Mouse (Mus musculus) heart, embryonic 16.5 days (tissue): ENCODE results near the gene Naa15. TPM values are rescaled to one million over a fixed set of nuclear protein-coding genes. Genes with fewer than 3 reads are reported as not detected.

Experiments
- ATAC-seq: fragments of 200-750 bp; cut with Nextera tagmentation; replicated peaks from 2 replicates; pipeline ENCODE4 v1.8.0; 2017; ENCODE audit warnings: moderate number of reproducible peaks; ENCODE audit not compliant: insufficient read depth, low FRiP score; ENCODE audit errors: extremely low read depth
- H3K27ac ChIP-seq: fragments of 300-500 bp; sonication (generic); 2 replicates; pipeline ENCODE4 v1.5.1; 2014; ENCODE audit warnings: mild to moderate bottlenecking, low read length, control low read depth, moderate library complexity
- H3K27me3 ChIP-seq: fragments of 300-500 bp; sonication (generic); 2 replicates; pipeline ENCODE4 v1.6.1; 2014; ENCODE audit warnings: low read length, mixed read lengths; ENCODE audit not compliant: control insufficient read depth, insufficient read depth
- H3K36me3 ChIP-seq: fragments of 300-500 bp; sonication (generic); 2 replicates; pipeline ENCODE4 v1.6.1; 2014; ENCODE audit not compliant: control insufficient read depth, insufficient read depth
- H3K4me1 ChIP-seq: fragments of 300-500 bp; sonication (generic); 2 replicates; pipeline ENCODE4 v1.6.1; 2014; ENCODE audit warnings: low read length, mixed read lengths; ENCODE audit not compliant: control insufficient read depth, insufficient read depth
- H3K4me2 ChIP-seq: fragments of 300-500 bp; sonication (generic); 2 replicates; pipeline ENCODE4 v1.6.1; 2014; ENCODE audit warnings: low read depth, mild to moderate bottlenecking, control low read depth, low read length
- H3K4me3 ChIP-seq: fragments of 300-500 bp; sonication (generic); 2 replicates; pipeline ENCODE4 v1.5.1; 2014; ENCODE audit warnings: mild to moderate bottlenecking, control low read depth, low read length
- H3K9ac ChIP-seq: fragments of 300-500 bp; sonication (generic); 2 replicates; pipeline ENCODE4 v1.6.1; 2014; ENCODE audit warnings: low read length, control low read depth
- H3K9me3 ChIP-seq: fragments of 300-500 bp; sonication (generic); replicated peaks from 2 replicates; pipeline ENCODE4 v1.6.1; 2016; ENCODE audit warnings: low read length; ENCODE audit not compliant: control insufficient read depth
- WGBS: fragments of 180-500 bp; shearing (Covaris S2); extraction: QIAGEN DNeasy Blood & Tissue Kit; methylation state at CpG from one replicate; pipeline ENCODE4 v1.1.7; 2014; 5-methylcytosine and 5-hydroxymethylcytosine counted together
- polyA plus RNA-seq: library from polyadenylated mRNA; unstranded; fragments of >200 nt; fragmentation: Nextera tagmentation; extraction: Ambion mirVana; gene quantifications from 2 replicates; pipeline ENCODE4 v1.2.1, GENCODE M21; 2015

Gene Naa15
- polyA plus RNA-seq, 1 experiment from 2014 or later: 32.7 TPM

DNA sequence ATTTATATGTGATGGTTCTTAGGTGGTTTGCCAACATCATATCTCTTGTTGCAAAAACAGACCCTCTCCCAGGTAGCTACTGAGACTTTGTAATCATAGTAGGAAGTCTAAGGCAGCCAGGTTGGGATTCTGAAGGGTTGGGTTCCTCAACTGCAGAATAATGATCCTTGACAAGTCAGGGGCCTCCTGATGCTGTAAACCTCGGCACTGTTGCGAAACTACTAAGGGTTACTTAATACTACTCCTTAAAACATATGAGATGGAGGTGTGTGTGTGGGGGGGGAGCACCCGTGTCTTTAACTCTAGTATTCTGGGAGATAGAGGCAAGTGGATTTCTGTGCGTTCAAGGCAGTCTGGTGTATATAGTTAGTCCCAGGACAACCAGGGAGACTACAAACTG is 70.4 kb downstream of the Naa15 start:
- ATAC-seq: no peak
- WGBS: 66% methylated on average over 4 of the region's 4 CpGs

DNA sequence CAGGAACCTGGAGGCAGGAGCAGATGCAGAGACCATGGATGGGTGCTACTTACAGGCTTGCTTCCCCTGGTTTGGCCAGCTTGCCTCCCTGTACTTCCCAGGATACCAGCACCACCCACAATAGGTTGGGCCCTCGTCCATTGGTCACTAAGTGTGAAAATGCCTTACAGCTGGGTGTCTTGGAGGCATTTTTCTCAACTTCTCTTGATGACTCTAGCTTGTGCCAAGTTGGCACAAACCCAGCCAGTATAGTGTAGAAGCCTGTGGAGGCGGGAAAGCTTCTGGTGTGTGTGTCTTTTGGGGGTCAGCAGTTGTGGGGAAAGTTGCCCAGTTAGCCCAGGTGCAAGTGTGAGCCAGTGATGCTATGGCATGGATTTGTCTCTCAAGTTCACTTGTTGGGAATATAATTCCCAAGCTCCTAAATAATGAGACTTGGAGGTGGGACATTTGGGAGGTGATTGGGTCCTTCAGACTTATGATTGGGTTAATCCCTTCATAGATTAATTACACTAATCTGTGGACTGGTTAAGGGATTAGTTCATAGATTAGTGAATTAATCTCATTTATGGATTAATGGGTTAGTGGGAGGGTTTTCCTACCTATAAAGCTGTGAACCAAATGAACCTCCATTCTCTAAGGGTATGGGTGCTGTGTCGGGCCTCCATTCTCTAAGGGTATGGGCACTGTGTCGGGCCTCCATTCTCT is 71.7 kb downstream of the Naa15 start:
- 82% methylated on average over 4 of the region's 4 CpGs for WGBS
- H3K27me3 ChIP-seq: no peaks in the 10 kb centered on the region
- H3K9ac ChIP-seq: no peak overlapping the region
- no peak overlapping the region for H3K4me3 ChIP-seq
- H3K4me2 ChIP-seq: no peak overlapping the region
- ATAC-seq: no peak
- H3K27ac ChIP-seq: no peak overlapping the region
- peaks cover 16% of the 10 kb centered on the region for H3K4me1 ChIP-seq
- peaks cover 7% of the 10 kb centered on the region; the same call in 1 of the 2 replicates for H3K36me3 ChIP-seq
- no peaks in the 10 kb centered on the region for H3K9me3 ChIP-seq

More for the DNA sequence above, 70.4 kb downstream of the Naa15 start:
- H3K9ac ChIP-seq: peak overlapping the region; percentile 94
- H3K36me3 ChIP-seq: peaks cover 7% of the 10 kb centered on the region; the same call in 1 of the 2 replicates
- H3K4me1 ChIP-seq: peaks cover 16% of the 10 kb centered on the region
- peak overlapping the region; percentile 95 for H3K4me3 ChIP-seq
- H3K27ac ChIP-seq: no peak overlapping the region
- peak overlapping the region; percentile 79 for H3K4me2 ChIP-seq
- no peaks in the 10 kb centered on the region for H3K9me3 ChIP-seq
- no peaks in the 10 kb centered on the region for H3K27me3 ChIP-seq

DNA sequence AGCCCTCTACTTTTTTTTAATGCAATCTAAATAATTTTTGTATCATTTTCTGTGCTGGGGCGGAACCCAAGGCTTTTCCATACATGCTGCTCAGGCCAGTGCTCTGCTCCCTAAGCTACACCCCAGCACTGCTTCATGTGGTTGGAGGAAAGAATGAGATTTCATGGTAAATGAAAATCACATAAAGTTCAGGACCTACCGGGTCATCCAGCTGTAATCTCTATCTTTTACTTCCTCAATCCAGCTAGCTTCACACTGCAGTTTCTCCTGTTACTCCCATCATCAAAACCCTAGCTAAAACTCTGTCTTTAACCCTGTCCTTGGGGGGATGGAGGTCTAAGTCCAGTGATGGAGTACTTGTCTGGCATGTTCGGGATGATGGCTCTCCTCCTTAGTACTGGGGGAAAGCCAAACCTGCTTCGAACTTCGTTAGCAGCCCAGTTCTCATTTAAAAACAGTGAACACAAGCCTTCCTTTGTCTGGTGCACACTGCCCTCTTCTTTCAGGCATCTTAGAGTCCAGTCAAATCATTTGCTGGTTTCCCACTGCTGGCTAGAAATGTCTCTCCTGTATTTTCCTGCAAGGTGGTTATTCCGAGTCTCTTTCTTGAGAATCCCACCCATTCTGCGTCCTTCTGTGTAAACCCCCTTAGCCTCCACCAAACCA is 75.3 kb downstream of the Naa15 start:
- ATAC-seq: no peak
- WGBS: 82% methylated on average over 7 of the region's 7 CpGs
- no peak overlapping the region for H3K4me3 ChIP-seq
- peaks cover 17% of the 10 kb centered on the region for H3K4me1 ChIP-seq
- H3K36me3 ChIP-seq: peaks cover 17% of the 10 kb centered on the region
- H3K4me2 ChIP-seq: no peak overlapping the region
- no peak overlapping the region for H3K9ac ChIP-seq
- no peak overlapping the region for H3K27ac ChIP-seq
- no peaks in the 10 kb centered on the region for H3K9me3 ChIP-seq
- no peaks in the 10 kb centered on the region for H3K27me3 ChIP-seq

DNA sequence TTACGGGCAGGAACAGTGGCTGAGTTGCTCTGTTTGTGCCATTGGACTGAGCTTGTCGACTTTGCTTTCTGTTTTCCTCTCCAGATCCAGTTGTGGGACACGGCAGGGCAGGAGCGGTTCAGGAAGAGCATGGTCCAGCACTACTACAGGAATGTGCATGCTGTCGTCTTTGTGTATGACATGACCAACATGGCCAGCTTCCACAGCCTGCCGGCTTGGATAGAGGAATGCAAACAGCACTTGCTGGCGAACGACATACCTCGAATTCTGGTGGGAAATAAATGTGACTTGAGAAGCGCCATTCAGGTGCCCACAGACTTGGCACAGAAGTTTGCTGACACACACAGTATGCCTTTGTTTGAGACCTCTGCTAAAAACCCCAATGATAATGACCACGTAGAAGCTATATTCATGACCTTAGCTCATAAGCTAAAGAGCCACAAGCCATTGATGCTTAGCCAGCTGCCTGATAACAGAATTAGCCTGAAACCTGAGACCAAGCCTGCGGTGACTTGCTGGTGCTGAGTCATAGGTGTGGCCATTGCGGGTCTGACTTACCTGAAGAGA is 78.4 kb downstream of the Naa15 start:
- no peak overlapping the region for H3K4me2 ChIP-seq
- peak; percentile 52 for ATAC-seq
- WGBS: 45% methylated on average over 13 of the region's 13 CpGs
- H3K4me3 ChIP-seq: no peak overlapping the region
- peak overlapping the region; percentile 50 for H3K27ac ChIP-seq
- no peaks in the 10 kb centered on the region for H3K27me3 ChIP-seq
- no peak overlapping the region for H3K9ac ChIP-seq
- H3K36me3 ChIP-seq: peaks cover 12% of the 10 kb centered on the region
- H3K4me1 ChIP-seq: peaks cover 12% of the 10 kb centered on the region
- H3K9me3 ChIP-seq: no peaks in the 10 kb centered on the region

DNA sequence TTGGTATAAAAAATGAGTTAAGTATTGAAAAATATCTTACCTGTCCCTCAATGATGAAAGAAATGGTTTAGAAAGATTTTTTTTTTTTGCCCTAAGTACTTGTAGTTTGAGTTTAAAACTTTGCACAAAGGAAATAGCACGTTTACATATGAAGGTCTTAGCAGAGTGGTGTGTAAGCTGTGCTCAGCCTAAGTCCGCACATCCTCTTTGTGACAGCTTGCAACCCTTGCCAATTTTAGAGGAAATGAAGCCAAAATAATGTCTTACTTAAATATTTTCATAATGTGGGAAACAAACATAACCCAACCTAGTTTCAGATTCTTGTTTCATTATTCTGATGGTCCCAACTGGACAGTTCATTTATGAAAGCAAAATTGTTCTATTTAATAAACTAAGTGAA is 79.5 kb downstream of the Naa15 start:
- no peak for ATAC-seq
- Histone ChIP-seq H3K9me3 (no peaks in the 10 kb centered on the region), H3K27ac (no peak overlapping the region), H3K4me2 (no peak overlapping the region), H3K27me3 (no peaks in the 10 kb centered on the region), H3K4me1 (peaks cover 12% of the 10 kb centered on the region), H3K9ac (no peak overlapping the region), H3K4me3 (no peak overlapping the region), H3K36me3 (peaks cover 11% of the 10 kb centered on the region)
- 74% methylated on average over 2 of the region's 2 CpGs for WGBS

DNA sequence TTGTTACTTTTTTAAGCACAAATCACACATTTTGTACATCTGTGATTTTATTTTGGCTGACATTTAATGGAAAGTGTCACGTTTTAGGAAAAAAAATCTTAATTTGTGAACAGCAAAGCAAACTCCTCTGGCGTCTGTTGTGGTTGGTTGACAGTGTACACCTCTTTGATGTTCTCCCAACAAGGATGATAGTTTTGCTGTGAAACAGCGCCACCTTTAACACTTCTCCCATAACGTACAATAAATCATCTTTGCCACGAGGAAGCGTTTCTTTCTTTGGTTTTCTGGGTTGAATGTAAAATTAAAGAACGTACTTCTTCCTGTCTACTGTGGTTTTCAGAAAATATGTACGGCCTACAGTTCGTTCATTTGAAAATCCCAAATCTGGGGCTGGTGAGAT is 80.7 kb downstream of the Naa15 start:
- Histone ChIP-seq H3K4me2 (no peak overlapping the region), H3K9me3 (no peaks in the 10 kb centered on the region), H3K4me1 (peaks cover 12% of the 10 kb centered on the region), H3K27ac (no peak overlapping the region), H3K4me3 (no peak overlapping the region), H3K9ac (no peak overlapping the region), H3K36me3 (peaks cover 11% of the 10 kb centered on the region), H3K27me3 (no peaks in the 10 kb centered on the region)
- 87% methylated on average over 9 of the region's 9 CpGs for WGBS
- no peak for ATAC-seq

DNA sequence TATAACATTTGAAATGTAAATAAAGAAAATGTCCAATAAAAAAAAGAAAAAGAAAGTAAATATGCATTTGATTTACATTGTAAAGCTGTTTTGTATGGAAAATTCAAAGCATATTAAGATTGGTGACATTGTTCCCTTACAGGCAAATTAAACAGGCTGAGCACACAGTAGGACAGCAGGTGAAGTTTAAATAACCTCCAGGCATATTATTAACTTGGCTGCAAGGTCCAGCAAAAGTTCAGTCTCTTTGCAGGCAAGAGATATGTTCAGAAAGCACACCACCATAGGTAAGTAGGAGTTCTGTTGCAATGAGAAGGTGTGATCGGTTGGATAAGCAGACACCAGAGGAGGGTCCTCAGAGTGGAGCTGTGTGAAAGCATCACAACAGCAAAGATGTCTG is 83.0 kb downstream of the Naa15 start:
- Histone ChIP-seq H3K27ac (no peak overlapping the region), H3K4me3 (no peak overlapping the region), H3K9me3 (no peaks in the 10 kb centered on the region), H3K4me1 (peaks cover 10% of the 10 kb centered on the region), H3K36me3 (peaks cover 11% of the 10 kb centered on the region), H3K27me3 (no peaks in the 10 kb centered on the region), H3K4me2 (no peak overlapping the region), H3K9ac (no peak overlapping the region)
- no peak for ATAC-seq
- 91% methylated on average over 1 of the region's 1 CpGs for WGBS

DNA sequence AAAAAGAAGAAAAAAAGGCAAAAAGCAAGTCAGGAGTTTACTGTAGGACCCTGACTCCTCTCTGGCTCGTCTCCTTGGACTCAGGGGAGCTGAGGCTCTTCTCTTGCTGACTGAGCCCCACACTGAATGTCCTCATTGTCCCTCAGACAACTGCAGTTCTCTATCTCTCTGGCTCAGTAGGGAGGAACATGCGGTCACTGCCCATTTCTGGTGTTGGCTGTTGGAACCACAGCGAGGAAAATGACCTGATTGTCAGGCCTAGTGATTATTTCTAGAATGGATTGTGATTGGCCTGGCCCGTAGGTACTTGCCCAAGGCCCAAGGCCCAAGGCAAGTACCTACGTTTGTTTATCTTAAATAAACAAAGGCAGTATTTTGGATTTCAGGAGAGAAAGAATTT is 83.7 kb downstream of the Naa15 start:
- Histone ChIP-seq H3K9ac (no peak overlapping the region), H3K9me3 (no peaks in the 10 kb centered on the region), H3K27me3 (no peaks in the 10 kb centered on the region), H3K4me2 (no peak overlapping the region), H3K4me1 (peaks cover 3% of the 10 kb centered on the region; the same call in 1 of the 2 replicates), H3K27ac (no peak overlapping the region), H3K4me3 (no peak overlapping the region), H3K36me3 (peaks cover 6% of the 10 kb centered on the region)
- 57% methylated on average over 5 of the region's 5 CpGs for WGBS
- ATAC-seq: no peak

DNA sequence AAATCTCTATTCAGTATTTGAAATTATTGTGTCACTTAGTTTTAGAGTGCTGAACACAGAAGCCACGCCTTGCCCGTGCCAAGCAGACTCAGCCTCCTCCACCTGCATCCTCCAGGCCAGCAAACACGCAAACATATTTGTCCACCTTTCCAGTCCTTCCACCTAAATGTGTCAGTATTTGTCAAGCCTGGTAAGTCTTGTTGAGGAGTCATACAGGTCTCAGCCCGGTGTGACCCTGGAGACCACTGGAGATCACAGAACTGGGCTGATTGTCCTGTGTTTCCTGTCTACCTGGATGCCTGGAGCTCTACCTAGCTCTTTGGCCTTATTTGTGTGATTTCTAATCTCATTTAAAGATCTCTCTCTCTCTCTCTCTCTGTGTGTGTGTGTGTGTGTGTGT is 84.9 kb downstream of the Naa15 start:
- Histone ChIP-seq H3K27ac (no peak overlapping the region), H3K27me3 (no peaks in the 10 kb centered on the region), H3K9me3 (no peaks in the 10 kb centered on the region), H3K36me3 (no peaks in the 10 kb centered on the region; the same call in 1 of the 2 replicates), H3K4me2 (no peak overlapping the region), H3K4me3 (no peak overlapping the region), H3K9ac (no peak overlapping the region), H3K4me1 (no peaks in the 10 kb centered on the region)
- ATAC-seq: no peak
- 88% methylated on average over 4 of the region's 4 CpGs for WGBS
